Mouse (Mus musculus): ENCODE results near the gene Ankrd13d. TPM values are rescaled to one million over a fixed set of nuclear protein-coding genes. Genes with fewer than 3 reads are reported as not detected.
"Not testable (repeated sequence)": the region's sequence is repeated elsewhere in the genome, so short reads cannot be mapped to it uniquely, and the experiment has no call there.

Ankrd13d gene
- total RNA-seq, 2 experiments from 2014 or later: 0.92 to 2.1 TPM

- no peak for DNase-seq
Observed at GRCm38 (mm10) chr19:4264171-4264780, 18.7 kb downstream of the Ankrd13d start.

- no peak for DNase-seq
Observed at GRCm38 (mm10) chr19:4263702-4264101, 19.2 kb downstream of the Ankrd13d start.

GRCm38 (mm10) chr19:4262756-4263155, 20.2 kb downstream of the Ankrd13d start:
- DNase-seq: no peak

- DNase-seq: no peak
Observed at GRCm38 (mm10) chr19:4261038-4261698, 21.8 kb downstream of the Ankrd13d start.

GRCm38 (mm10) chr19:4257897-4258252, 25.1 kb downstream of the Ankrd13d start:
- DNase-seq: no peak

- peak; percentile 95 to 98 for DNase-seq
Observed at GRCm38 (mm10) chr19:4257216-4257896, 25.6 kb downstream of the Ankrd13d start.

GRCm38 (mm10) chr19:4255583-4256162, 27.3 kb downstream of the Ankrd13d start:
- no peak for DNase-seq

GRCm38 (mm10) chr19:4254230-4254629, 28.7 kb downstream of the Ankrd13d start:
- no peak for DNase-seq

- not testable (repeated sequence) for DNase-seq
Observed at GRCm38 (mm10) chr19:4248683-4249082, 34.3 kb downstream of the Ankrd13d start.

- no peak for DNase-seq
Observed at GRCm38 (mm10) chr19:4247010-4247409, 35.9 kb downstream of the Ankrd13d start.

- no peak for DNase-seq
Observed at GRCm38 (mm10) chr19:4244775-4245174, 38.2 kb downstream of the Ankrd13d start.

GRCm38 (mm10) chr19:4242416-4242815, 40.5 kb downstream of the Ankrd13d start:
- no peak for DNase-seq

GRCm38 (mm10) chr19:4240247-4240668, 42.7 kb downstream of the Ankrd13d start:
- no peak for DNase-seq

GRCm38 (mm10) chr19:4234548-4234947, 48.4 kb downstream of the Ankrd13d start:
- DNase-seq: no peak

GRCm38 (mm10) chr19:4232651-4233050, 50.3 kb downstream of the Ankrd13d start:
- DNase-seq: no peak

GRCm38 (mm10) chr19:4232186-4232572, 50.8 kb downstream of the Ankrd13d start:
- DNase-seq: peak in 1 of 2 experiments; percentile 74

GRCm38 (mm10) chr19:4231253-4232185, 51.4 kb downstream of the Ankrd13d start, which contains the start of gene Pold4:
TSS of gene Pold4 (plus strand) at chr19:4231899.
- DNase-seq: peak; percentile 99

GRCm38 (mm10) chr19:4230415-4230814, 52.5 kb downstream of the Ankrd13d start:
- peak; percentile 37 to 45 for DNase-seq

- DNase-seq: no peak
Observed at GRCm38 (mm10) chr19:4229451-4230076, 53.4 kb downstream of the Ankrd13d start.

- DNase-seq: no peak
Observed at GRCm38 (mm10) chr19:4228891-4229290, 54.0 kb downstream of the Ankrd13d start.
